In genomic region chr3:56183159-56184133, GRCm38 (mm10) we compare ENCODE assay signal across 8 mouse cellular contexts. TPM values are rescaled to one million over a fixed set of nuclear protein-coding genes. Genes with fewer than 3 reads are reported as not detected.
DNase-seq lines count a peak whose midpoint lies in the region; ATAC-seq lines count a peak whose summit lies in the region.

Gene Nbea (minus strand): TSS chr3:56183701.

- no peaks in the 10 kb centered on the region for H3K36me3 ChIP-seq in hindbrain, embryonic 12.5 days
- no peaks in the 10 kb centered on the region for H3K36me3 ChIP-seq in lung, embryonic 15.5 days

- H3K27me3 ChIP-seq in hindbrain, embryonic 12.5 days, result no peaks in the 10 kb centered on the region
- H3K27me3 ChIP-seq in lung, embryonic 15.5 days, result no peaks in the 10 kb centered on the region

- WGBS in hindbrain, embryonic 12.5 days, result under 1% methylated on average over 80 of the region's 131 CpGs
- WGBS in lung, embryonic 15.5 days, result under 1% methylated on average over 79 of the region's 131 CpGs

- peak; percentile 61 for DNase-seq in ZHBTc4 (ENCODE audit: low read depth, low spot score)
- peak; percentile 98 for DNase-seq in cerebellum, postnatal 14 days
- peak; percentile 83 for DNase-seq in frontal cortex, postnatal 25 days (ENCODE audit: low spot score in 2 of 2)
- peak; percentile 89 to 95 for DNase-seq in layer of hippocampus, postnatal 10 days (ENCODE audit: low spot score in 2 of 2)
- DNase-seq in retina, postnatal 1 day, result peak; percentile 92
- peak; percentile 39 for DNase-seq in urinary bladder, postnatal 10 days (ENCODE audit: low spot score)

- peak within 1 kb of the TSS; percentile 98 for H3K9ac ChIP-seq in hindbrain, embryonic 12.5 days
- peak within 1 kb of the TSS; percentile 86 for H3K9ac ChIP-seq in lung, embryonic 15.5 days

- ATAC-seq in hindbrain, embryonic 12.5 days (ENCODE audit: low FRiP score), result peak; percentile 87
- ATAC-seq in lung, embryonic 15.5 days (ENCODE audit: borderline replicate concordance, extremely low read depth, low FRiP score, low TSS enrichment), result peak; percentile 88

- peak within 1 kb of the TSS; percentile 96 for H3K4me3 ChIP-seq in hindbrain, embryonic 12.5 days
- H3K4me3 ChIP-seq in lung, embryonic 15.5 days, result peak within 1 kb of the TSS; percentile 98

- H3K9me3 ChIP-seq in hindbrain, embryonic 12.5 days (replicated peaks), result no peaks in the 10 kb centered on the region
- no peaks in the 10 kb centered on the region for H3K9me3 ChIP-seq in lung, embryonic 15.5 days

- peak within 1 kb of the TSS; percentile 96 for H3K4me2 ChIP-seq in hindbrain, embryonic 12.5 days (replicated peaks)
- H3K4me2 ChIP-seq in lung, embryonic 15.5 days, result peak within 1 kb of the TSS; percentile 97

- H3K27ac ChIP-seq in hindbrain, embryonic 12.5 days, result peak within 1 kb of the TSS; percentile 96
- peak within 1 kb of the TSS; percentile 86 for H3K27ac ChIP-seq in lung, embryonic 15.5 days

- peaks cover 11% of the 10 kb centered on the region; the same call in 1 of the 2 replicates for H3K4me1 ChIP-seq in hindbrain, embryonic 12.5 days
- H3K4me1 ChIP-seq in lung, embryonic 15.5 days, result peaks cover 17% of the 10 kb centered on the region

RNA-seq across cellular contexts. Expression of gene Nbea, which starts in this region (rescaled TPM):
- polyA plus RNA-seq in hindbrain, embryonic 12.5 days (2016; fragmentation: Nextera tagmentation; extraction: Ambion mirVana), result 32.7 and 33.9 TPM in 2 replicates
- 100 to 1,000 TPM; 197 to 205 TPM for total RNA-seq in layer of hippocampus, postnatal 10 days (2021)
- polyA plus RNA-seq in lung, embryonic 15.5 days (2015; fragmentation: Nextera tagmentation; extraction: Ambion mirVana), result 5.2 and 6.0 TPM in 2 replicates

Comparison
In these comparisons a context has a peak if more than half of its experiments do, and no peak if none do; other contexts are left out.
1. Peak in every context shown above with its lines: DNase-seq, ATAC-seq, H3K4me3 ChIP-seq and H3K27ac ChIP-seq.
2. DNase-seq: peak in every context shown above with its lines; median percentile 98 in cerebellum, postnatal 14 days; 92 in layer of hippocampus, postnatal 10 days; 92 in retina, postnatal 1 day; 83 in frontal cortex, postnatal 25 days; 61 in ZHBTc4; 39 in urinary bladder, postnatal 10 days.